Mouse (Mus musculus) midbrain, embryonic 10.5 days (tissue): ENCODE measurements at regions not wholly inside any gene's neighbourhood (a gene's known extent, or its start where the extent isn't known, plus 50 kb on each side); places are given as distances from the start of the nearest gene placed in this dataset.
A peak's percentile ranks its signal among the peaks of the same experiment; 100 is the strongest.

Experiments
- DNase-seq: peaks from one replicate; pipeline ENCODE4 v3.0.0-alpha.2; 2017; ENCODE audit warnings: low spot score
- H3K27ac ChIP-seq: fragments of 300-500 bp; sonication (generic); replicated peaks from 2 replicates; pipeline ENCODE4 v1.5.1; 2016; ENCODE audit warnings: mild to moderate bottlenecking
- H3K27me3 ChIP-seq: fragments of 300-500 bp; sonication (generic); 2 replicates; pipeline ENCODE4 v1.6.1; 2016; ENCODE audit warnings: low read depth, mild to moderate bottlenecking; ENCODE audit not compliant: poor library complexity, severe bottlenecking
- H3K36me3 ChIP-seq: fragments of 300-500 bp; sonication (generic); 2 replicates; pipeline ENCODE4 v1.6.1; 2016; ENCODE audit warnings: mild to moderate bottlenecking, moderate library complexity
- H3K4me1 ChIP-seq: fragments of 300-500 bp; sonication (generic); 2 replicates; pipeline ENCODE4 v1.6.1; 2016
- H3K4me3 ChIP-seq: fragments of 300-500 bp; sonication (generic); 2 replicates; pipeline ENCODE4 v1.5.1; 2016; ENCODE audit warnings: mild to moderate bottlenecking, moderate library complexity
- H3K9me3 ChIP-seq: fragments of 300-500 bp; sonication (generic); replicated peaks from 2 replicates; pipeline ENCODE4 v1.6.1; 2016; ENCODE audit warnings: mild to moderate bottlenecking
- WGBS: fragments of 180-500 bp; shearing (Covaris S2); methylation state at CpG from one replicate; pipeline ENCODE4 v1.1.7; 2016; 5-methylcytosine and 5-hydroxymethylcytosine counted together

- Histone ChIP-seq H3K36me3 (no peaks in the 10 kb centered on the region), H3K9me3 (no peaks in the 10 kb centered on the region), H3K27me3 (no peaks in the 10 kb centered on the region), H3K4me3 (no peak overlapping the region), H3K27ac (no peak overlapping the region), H3K4me1 (no peaks in the 10 kb centered on the region)
- DNase-seq, result no peak
Measured at GRCm38 (mm10) chr14:94860191-94860590, 969.7 kb upstream of the Pcdh9 start.

GRCm38 (mm10) chr14:94869011-94869410, 978.5 kb upstream of the Pcdh9 start:
- 51% methylated on average over 2 of the region's 2 CpGs for WGBS
- DNase-seq, result no peak
- Histone ChIP-seq H3K36me3 (no peaks in the 10 kb centered on the region), H3K4me1 (no peaks in the 10 kb centered on the region), H3K4me3 (no peak overlapping the region), H3K9me3 (no peaks in the 10 kb centered on the region), H3K27ac (no peak overlapping the region), H3K27me3 (no peaks in the 10 kb centered on the region)

GRCm38 (mm10) chr14:94886054-94886453, 995.0 kb upstream of the 4921530L21Rik start:
- no peaks in the 10 kb centered on the region for H3K27me3 ChIP-seq
- no peak overlapping the region for H3K27ac ChIP-seq
- no peak overlapping the region for H3K4me3 ChIP-seq
- WGBS, result 89% methylated on average over 3 of the region's 3 CpGs
- H3K36me3 ChIP-seq, result no peaks in the 10 kb centered on the region
- H3K9me3 ChIP-seq, result no peaks in the 10 kb centered on the region
- no peak for DNase-seq
- no peaks in the 10 kb centered on the region for H3K4me1 ChIP-seq

- Histone ChIP-seq H3K27me3 (no peaks in the 10 kb centered on the region), H3K4me1 (peaks cover 6% of the 10 kb centered on the region; the same call in 1 of the 2 replicates), H3K36me3 (no peaks in the 10 kb centered on the region), H3K9me3 (no peaks in the 10 kb centered on the region), H3K27ac (no peak overlapping the region), H3K4me3 (no peak overlapping the region)
- WGBS, result 88% methylated on average over 3 of the region's 3 CpGs
- DNase-seq, result no peak
Measured at GRCm38 (mm10) chr14:94895261-94895769, 985.7 kb upstream of the 4921530L21Rik start.

GRCm38 (mm10) chr14:94898667-94899281, 982.3 kb upstream of the 4921530L21Rik start:
- Histone ChIP-seq H3K4me1 (peaks cover 6% of the 10 kb centered on the region; the same call in 1 of the 2 replicates), H3K4me3 (no peak overlapping the region), H3K27ac (no peak overlapping the region), H3K36me3 (no peaks in the 10 kb centered on the region), H3K9me3 (no peaks in the 10 kb centered on the region), H3K27me3 (no peaks in the 10 kb centered on the region)
- 50% methylated on average over 6 of the region's 6 CpGs for WGBS
- peak; percentile 19 for DNase-seq

GRCm38 (mm10) chr14:94912326-94912725, 968.7 kb upstream of the 4921530L21Rik start:
- Histone ChIP-seq H3K4me3 (no peak overlapping the region), H3K27ac (no peak overlapping the region), H3K9me3 (no peaks in the 10 kb centered on the region), H3K36me3 (no peaks in the 10 kb centered on the region), H3K4me1 (no peaks in the 10 kb centered on the region), H3K27me3 (no peaks in the 10 kb centered on the region)
- 84% methylated on average over 1 of the region's 1 CpGs for WGBS
- no peak for DNase-seq

- Histone ChIP-seq H3K27me3 (no peaks in the 10 kb centered on the region), H3K36me3 (no peaks in the 10 kb centered on the region), H3K27ac (no peak overlapping the region), H3K4me3 (no peak overlapping the region), H3K4me1 (no peaks in the 10 kb centered on the region), H3K9me3 (no peaks in the 10 kb centered on the region)
- DNase-seq, result no peak
- WGBS, result 86% methylated on average over 3 of the region's 3 CpGs
Measured at GRCm38 (mm10) chr14:94941416-94941815, 939.6 kb upstream of the 4921530L21Rik start.
